Mouse (Mus musculus) cerebellum, adult 11 months (tissue): Measurements from ENCODE around the gene Hist1h2ab.
A peak's percentile ranks its signal among the peaks of the same experiment; 100 is the strongest.

ENCODE experiments used
- DNase-seq: peaks from one replicate; pipeline ENCODE4 v3.0.0; 2022

The Hist1h2ab gene

DNA sequence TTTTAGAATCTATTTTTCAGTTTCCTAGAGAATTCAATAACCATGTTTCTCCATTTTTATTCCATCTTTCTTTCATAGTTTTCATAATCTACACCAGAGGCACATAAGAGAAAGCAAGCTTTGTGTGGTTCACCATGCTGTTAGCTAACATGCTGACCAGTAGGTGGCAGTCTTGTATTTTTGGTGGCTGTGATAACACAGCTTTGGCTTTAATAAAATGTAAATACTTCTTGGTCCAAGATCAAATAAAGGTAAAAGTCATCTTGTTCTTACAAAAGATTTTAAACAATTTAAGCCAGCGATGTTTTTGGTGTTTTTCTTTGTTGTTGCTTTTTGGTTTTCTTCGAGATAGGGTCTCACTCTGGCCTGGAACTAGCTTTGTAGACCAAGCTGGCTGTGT lies 41.6 kb downstream of the Hist1h2ab start:
- DNase-seq, result peak; percentile 8

DNA sequence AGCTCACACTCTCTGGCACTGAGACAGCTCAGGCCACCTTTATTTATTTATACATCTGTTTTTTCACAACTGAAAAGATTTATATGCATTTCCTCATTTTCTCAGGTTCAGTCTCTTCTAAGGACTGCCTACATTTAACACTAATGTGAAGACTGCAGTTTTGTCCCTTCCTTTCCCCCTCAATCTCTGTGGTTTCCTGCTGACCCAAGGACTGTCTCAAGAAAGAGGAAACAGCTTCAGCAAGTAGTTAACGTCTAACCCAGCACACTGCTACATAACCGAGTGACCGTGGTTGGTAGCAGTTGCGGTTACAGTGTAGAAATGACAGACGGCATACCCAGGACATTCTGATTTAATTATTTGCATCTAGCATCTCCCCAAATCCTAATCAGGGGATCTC lies 48.5 kb downstream of the Hist1h2ab start:
- DNase-seq, result no peak
